Mouse (Mus musculus): ENCODE results near the gene Gm4952. TPM values are rescaled to one million over a fixed set of nuclear protein-coding genes. Genes with fewer than 3 reads are reported as not detected.
"Not testable (repeated sequence)": the region's sequence is repeated elsewhere in the genome, so short reads cannot be mapped to it uniquely, and the experiment has no call there.

Gm4952 gene
- polyA plus RNA-seq, 1 experiment from 2014 or later, result 0.12 TPM

DNA sequence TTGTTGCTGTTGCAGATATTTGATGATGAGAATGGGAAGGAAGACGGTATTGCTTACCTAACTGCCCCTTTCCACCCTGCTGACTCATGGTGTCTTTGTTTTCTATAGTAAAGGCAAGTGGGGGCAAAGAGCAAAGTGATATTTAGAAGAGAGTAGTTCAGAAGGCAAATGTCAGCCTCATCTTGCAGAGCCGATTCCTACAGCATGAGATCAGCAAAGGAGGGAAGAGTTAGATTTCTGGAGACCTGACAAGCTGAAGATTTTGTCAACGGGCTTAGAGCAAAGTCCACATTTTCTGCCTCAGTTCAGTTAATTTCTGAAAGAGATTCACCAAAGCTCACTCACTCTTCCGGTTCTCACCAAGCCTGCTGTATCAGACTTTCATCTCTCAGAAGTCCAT is 33.4 kb downstream of the Gm4952 start, which contains the start of gene Glyat:
TSS of gene Glyat (plus strand) at position 133 of the 400 bp plus-strand sequence.
- H3K4me1 ChIP-seq (ENCODE audit: control insufficient read depth, insufficient read depth, low read length), result no peaks in the 10 kb centered on the region
- DNase-seq (no peak), ATAC-seq (ENCODE audit: low FRiP score, low TSS enrichment) (no peak)
- H3K4me3 ChIP-seq (replicated peaks; ENCODE audit: low read depth, low read length), result no peak within 1 kb of the TSS
- no peak within 1 kb of the TSS for H3K9ac ChIP-seq (replicated peaks; ENCODE audit: low read length)
- no peak within 1 kb of the TSS for H3K27ac ChIP-seq (replicated peaks; ENCODE audit: low read depth, low read length)
- H3K4me2 ChIP-seq (ENCODE audit: low read length), result no peak within 1 kb of the TSS
- 83% methylated on average over 4 of the region's 4 CpGs for WGBS
- H3K36me3 ChIP-seq (ENCODE audit: control insufficient read depth, insufficient read depth, low read length), result no peaks in the 10 kb centered on the region
- H3K9me3 ChIP-seq (ENCODE audit: control insufficient read depth, low read length), result no peaks in the 10 kb centered on the region
- H3K27me3 ChIP-seq (ENCODE audit: control insufficient read depth, insufficient read depth, low read length), result no peaks in the 10 kb centered on the region

DNA sequence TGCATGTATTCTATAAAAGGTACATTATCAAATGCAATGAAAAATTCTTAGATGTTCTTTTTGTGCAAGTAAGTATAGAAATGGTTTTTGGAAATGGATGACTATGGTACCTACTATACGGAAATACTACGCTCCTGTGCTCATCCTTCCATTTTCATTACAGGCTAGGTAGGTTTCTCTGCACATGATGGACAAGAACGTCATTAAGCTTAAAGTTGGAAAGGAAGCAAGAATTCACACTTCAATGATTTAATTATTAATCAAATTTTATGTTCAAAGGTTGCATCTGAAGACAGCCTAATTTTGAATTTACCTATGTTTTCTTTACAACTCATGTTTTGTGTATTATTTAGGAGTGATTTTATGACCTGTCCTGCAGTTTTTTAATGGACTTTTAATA is 34.5 kb downstream of the Gm4952 start:
- no peak for ATAC-seq (ENCODE audit: low FRiP score, low TSS enrichment)
- Histone ChIP-seq H3K4me2 (ENCODE audit: low read length) (no peak overlapping the region), H3K27me3 (ENCODE audit: control insufficient read depth, insufficient read depth, low read length) (no peaks in the 10 kb centered on the region), H3K36me3 (ENCODE audit: control insufficient read depth, insufficient read depth, low read length) (no peaks in the 10 kb centered on the region), H3K4me1 (ENCODE audit: control insufficient read depth, insufficient read depth, low read length) (no peaks in the 10 kb centered on the region), H3K4me3 (replicated peaks; ENCODE audit: low read depth, low read length) (no peak overlapping the region), H3K9ac (replicated peaks; ENCODE audit: low read length) (no peak overlapping the region), H3K27ac (replicated peaks; ENCODE audit: low read depth, low read length) (no peak overlapping the region), H3K9me3 (ENCODE audit: control insufficient read depth, low read length) (no peaks in the 10 kb centered on the region)
- 91% methylated on average over 3 of the region's 3 CpGs for WGBS
- no peak for DNase-seq

DNA sequence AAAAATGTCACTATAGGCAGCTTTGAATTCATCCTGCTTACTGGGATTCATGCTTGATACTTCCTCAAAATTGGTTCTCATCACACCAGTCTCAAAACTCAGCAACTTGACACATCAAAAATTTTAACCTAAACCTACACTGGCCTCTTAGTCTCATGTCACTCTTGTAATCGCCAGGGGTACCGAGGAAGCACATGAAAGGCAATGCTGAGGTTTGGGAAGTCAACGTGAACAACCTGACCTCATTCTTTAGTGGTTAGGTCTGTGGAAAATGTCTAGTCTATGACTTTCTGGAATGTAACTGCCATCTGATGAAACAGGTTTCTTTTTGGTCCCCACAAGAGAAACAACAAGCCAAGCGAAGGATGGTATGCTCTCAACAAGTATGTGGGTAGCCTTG is 35.2 kb downstream of the Gm4952 start:
- 87% methylated on average over 4 of the region's 4 CpGs for WGBS
- Histone ChIP-seq H3K27me3 (ENCODE audit: control insufficient read depth, insufficient read depth, low read length) (no peaks in the 10 kb centered on the region), H3K4me1 (ENCODE audit: control insufficient read depth, insufficient read depth, low read length) (no peaks in the 10 kb centered on the region), H3K4me2 (ENCODE audit: low read length) (no peak overlapping the region), H3K9me3 (ENCODE audit: control insufficient read depth, low read length) (no peaks in the 10 kb centered on the region), H3K9ac (replicated peaks; ENCODE audit: low read length) (no peak overlapping the region), H3K27ac (replicated peaks; ENCODE audit: low read depth, low read length) (no peak overlapping the region), H3K36me3 (ENCODE audit: control insufficient read depth, insufficient read depth, low read length) (no peaks in the 10 kb centered on the region), H3K4me3 (replicated peaks; ENCODE audit: low read depth, low read length) (no peak overlapping the region)
- DNase-seq (no peak), ATAC-seq (ENCODE audit: low FRiP score, low TSS enrichment) (no peak)

DNA sequence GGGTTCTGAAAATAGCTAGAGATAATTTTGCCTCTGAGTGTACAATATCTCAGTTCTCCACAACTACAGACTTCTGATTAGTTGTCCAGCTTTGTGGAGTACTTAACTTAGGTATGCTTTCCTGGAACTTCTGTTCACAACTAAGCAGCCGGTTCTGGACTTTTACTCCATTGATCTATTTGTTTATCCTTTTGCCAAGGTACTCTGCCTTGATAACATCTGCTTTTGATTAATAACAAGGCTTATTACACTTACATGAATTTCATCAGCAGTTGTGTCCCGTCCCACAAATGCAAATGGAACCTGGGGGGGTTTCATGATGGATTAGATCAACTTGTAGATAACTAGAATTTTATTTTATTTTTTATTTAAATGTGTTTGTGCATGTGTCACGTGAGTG is 37.1 kb downstream of the Gm4952 start:
- DNase-seq, result no peak
- H3K9me3 ChIP-seq (ENCODE audit: control insufficient read depth, low read length), result no peaks in the 10 kb centered on the region
- no peak overlapping the region for H3K27ac ChIP-seq (replicated peaks; ENCODE audit: low read depth, low read length)
- no peaks in the 10 kb centered on the region for H3K36me3 ChIP-seq (ENCODE audit: control insufficient read depth, insufficient read depth, low read length)
- H3K4me3 ChIP-seq (replicated peaks; ENCODE audit: low read depth, low read length), result no peak overlapping the region
- H3K4me1 ChIP-seq (ENCODE audit: control insufficient read depth, insufficient read depth, low read length), result no peaks in the 10 kb centered on the region
- ATAC-seq (ENCODE audit: low FRiP score, low TSS enrichment), result no peak
- no peak overlapping the region for H3K9ac ChIP-seq (replicated peaks; ENCODE audit: low read length)
- H3K27me3 ChIP-seq (ENCODE audit: control insufficient read depth, insufficient read depth, low read length), result no peaks in the 10 kb centered on the region
- H3K4me2 ChIP-seq (ENCODE audit: low read length), result no peak overlapping the region
- 74% methylated on average over 3 of the region's 3 CpGs for WGBS

DNA sequence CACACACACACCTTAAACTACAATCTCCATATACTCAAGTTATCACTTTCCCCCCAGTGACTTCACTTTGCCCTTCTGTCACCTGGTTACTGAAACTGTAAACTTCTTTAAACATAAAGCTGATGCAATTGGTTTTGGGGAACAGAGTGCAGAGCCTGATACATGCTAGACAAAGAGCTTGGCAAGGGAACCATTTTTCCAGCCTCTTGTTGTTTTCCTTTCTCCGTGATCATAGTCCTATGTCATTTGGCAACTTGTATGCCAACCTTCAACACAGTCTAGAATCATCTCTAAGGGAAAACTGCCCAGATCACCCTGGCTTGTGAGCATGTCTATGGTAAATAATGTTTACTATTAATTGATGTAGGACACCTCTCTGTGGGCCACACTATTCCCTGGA is 38.3 kb downstream of the Gm4952 start:
- Histone ChIP-seq H3K36me3 (ENCODE audit: control insufficient read depth, insufficient read depth, low read length) (no peaks in the 10 kb centered on the region), H3K4me2 (ENCODE audit: low read length) (no peak overlapping the region), H3K4me1 (ENCODE audit: control insufficient read depth, insufficient read depth, low read length) (no peaks in the 10 kb centered on the region), H3K27ac (replicated peaks; ENCODE audit: low read depth, low read length) (no peak overlapping the region), H3K9me3 (ENCODE audit: control insufficient read depth, low read length) (no peaks in the 10 kb centered on the region), H3K27me3 (ENCODE audit: control insufficient read depth, insufficient read depth, low read length) (no peaks in the 10 kb centered on the region), H3K4me3 (replicated peaks; ENCODE audit: low read depth, low read length) (no peak overlapping the region), H3K9ac (replicated peaks; ENCODE audit: low read length) (no peak overlapping the region)
- ATAC-seq (ENCODE audit: low FRiP score, low TSS enrichment) (no peak), DNase-seq (no peak)
- 84% methylated on average over 1 of the region's 1 CpGs for WGBS

DNA sequence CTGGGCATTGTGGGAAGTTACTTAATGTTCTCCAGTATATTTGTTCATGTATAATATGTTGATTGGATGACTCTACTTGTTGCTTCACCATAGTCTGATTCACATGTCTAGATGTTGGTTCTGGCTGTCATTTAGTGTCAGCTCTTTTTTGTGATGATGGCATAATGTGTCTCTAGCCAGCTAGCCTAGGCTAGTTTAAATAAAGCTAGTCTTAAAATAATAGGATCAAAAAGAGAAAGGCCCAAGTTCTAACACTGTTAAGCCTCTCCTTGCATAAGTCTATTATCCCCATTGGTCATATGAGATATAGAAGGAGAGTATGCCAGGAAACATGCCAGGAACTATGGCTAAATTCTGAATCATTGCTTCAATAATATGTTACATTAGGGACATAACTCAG is 49.7 kb downstream of the Gm4952 start:
- no peak overlapping the region for H3K4me2 ChIP-seq (ENCODE audit: low read length)
- H3K9ac ChIP-seq (replicated peaks; ENCODE audit: low read length), result no peak overlapping the region
- H3K4me1 ChIP-seq (ENCODE audit: control insufficient read depth, insufficient read depth, low read length), result no peaks in the 10 kb centered on the region
- no peaks in the 10 kb centered on the region for H3K27me3 ChIP-seq (ENCODE audit: control insufficient read depth, insufficient read depth, low read length)
- no peaks in the 10 kb centered on the region for H3K9me3 ChIP-seq (ENCODE audit: control insufficient read depth, low read length)
- DNase-seq (no peak), ATAC-seq (ENCODE audit: low FRiP score, low TSS enrichment) (no peak)
- H3K36me3 ChIP-seq (ENCODE audit: control insufficient read depth, insufficient read depth, low read length), result no peaks in the 10 kb centered on the region
- no peak overlapping the region for H3K27ac ChIP-seq (replicated peaks; ENCODE audit: low read depth, low read length)
- no peak overlapping the region for H3K4me3 ChIP-seq (replicated peaks; ENCODE audit: low read depth, low read length)

DNA sequence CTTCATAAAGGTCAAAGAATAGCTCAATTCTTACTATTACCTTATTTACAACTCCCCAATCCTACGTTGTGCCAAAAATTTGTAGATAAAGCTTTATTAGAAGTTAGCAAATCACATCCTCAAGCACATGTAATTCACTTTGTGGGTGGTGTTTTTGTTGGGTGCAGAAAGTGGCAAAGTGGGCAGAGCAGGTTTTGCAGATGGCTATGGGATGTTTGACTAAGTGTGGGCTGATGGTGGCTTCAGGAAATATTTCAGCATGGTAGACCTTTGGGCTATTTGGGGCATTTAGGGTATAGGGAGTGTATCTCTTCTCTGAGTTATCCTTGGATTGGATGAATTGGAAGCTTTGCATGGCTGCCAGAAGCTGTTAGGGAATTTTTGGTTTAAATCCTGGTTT is 66.4 kb downstream of the Gm4952 start:
- no peak for DNase-seq
- Histone ChIP-seq H3K4me2 (ENCODE audit: low read length) (no peak overlapping the region), H3K36me3 (ENCODE audit: control insufficient read depth, insufficient read depth, low read length) (no peaks in the 10 kb centered on the region), H3K27ac (replicated peaks; ENCODE audit: low read depth, low read length) (no peak overlapping the region), H3K4me1 (ENCODE audit: control insufficient read depth, insufficient read depth, low read length) (no peaks in the 10 kb centered on the region), H3K27me3 (ENCODE audit: control insufficient read depth, insufficient read depth, low read length) (no peaks in the 10 kb centered on the region), H3K4me3 (replicated peaks; ENCODE audit: low read depth, low read length) (no peak overlapping the region), H3K9me3 (ENCODE audit: control insufficient read depth, low read length) (no peaks in the 10 kb centered on the region), H3K9ac (replicated peaks; ENCODE audit: low read length) (no peak overlapping the region)
- no peak for ATAC-seq (ENCODE audit: low FRiP score, low TSS enrichment)
- WGBS, result 75% methylated on average over 1 of the region's 1 CpGs

DNA sequence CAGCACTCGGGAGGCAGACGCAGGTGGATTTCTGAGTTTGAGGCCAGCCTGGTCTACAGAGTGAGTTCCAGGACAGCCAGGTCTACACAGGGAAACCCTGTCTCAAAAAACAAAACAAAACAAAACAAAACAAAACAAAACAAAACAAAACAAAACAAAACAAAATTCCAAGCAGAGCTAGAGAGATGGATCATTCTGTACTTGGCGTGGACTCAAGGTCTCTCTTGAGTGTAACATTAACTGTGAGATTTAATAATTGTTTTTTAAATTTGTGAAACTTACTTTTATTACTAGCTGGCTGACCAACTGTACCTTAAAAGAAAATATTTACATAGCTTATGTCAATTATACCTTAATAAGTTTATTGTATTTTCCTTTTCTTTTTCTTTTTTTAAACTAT is 68.8 kb downstream of the Gm4952 start:
- H3K36me3 ChIP-seq (ENCODE audit: control insufficient read depth, insufficient read depth, low read length); H3K4me2 ChIP-seq (ENCODE audit: low read length); DNase-seq; H3K27ac ChIP-seq (replicated peaks; ENCODE audit: low read depth, low read length); H3K9me3 ChIP-seq (ENCODE audit: control insufficient read depth, low read length); ATAC-seq (ENCODE audit: low FRiP score, low TSS enrichment); H3K9ac ChIP-seq (replicated peaks; ENCODE audit: low read length); H3K27me3 ChIP-seq (ENCODE audit: control insufficient read depth, insufficient read depth, low read length); H3K4me1 ChIP-seq (ENCODE audit: control insufficient read depth, insufficient read depth, low read length); H3K4me3 ChIP-seq (replicated peaks; ENCODE audit: low read depth, low read length): not testable (repeated sequence)
- WGBS, result 97% methylated on average over 3 of the region's 3 CpGs

- DNase-seq (no peak), ATAC-seq (ENCODE audit: low FRiP score, low TSS enrichment) (no peak)
- H3K4me3 ChIP-seq (replicated peaks; ENCODE audit: low read depth, low read length), result no peak within 1 kb of the TSS
- H3K27me3 ChIP-seq (ENCODE audit: control insufficient read depth, insufficient read depth, low read length), result no peaks in the 10 kb centered on the region
- H3K36me3 ChIP-seq (ENCODE audit: control insufficient read depth, insufficient read depth, low read length), result no peaks in the 10 kb centered on the region
- H3K27ac ChIP-seq (replicated peaks; ENCODE audit: low read depth, low read length), result no peak within 1 kb of the TSS
- H3K9ac ChIP-seq (replicated peaks; ENCODE audit: low read length), result no peak within 1 kb of the TSS
- no peaks in the 10 kb centered on the region for H3K4me1 ChIP-seq (ENCODE audit: control insufficient read depth, insufficient read depth, low read length)
- H3K4me2 ChIP-seq (ENCODE audit: low read length), result no peak within 1 kb of the TSS
- H3K9me3 ChIP-seq (ENCODE audit: control insufficient read depth, low read length), result no peaks in the 10 kb centered on the region
Observed at GRCm38 (mm10) chr19:12670139-12670538, 70.4 kb downstream of the Gm4952 start, which contains the start of gene Olfr1442. Gene Olfr1442, plus strand, starts transcription at chr19:12670439.

Measured in midbrain, embryonic 14.5 days (tissue).